Mouse (Mus musculus) lung, postnatal 25 days (tissue): Measurements from ENCODE around the gene Rhebl1.
A peak's percentile ranks its signal among the peaks of the same experiment; 100 is the strongest.

Experiments
- DNase-seq: peaks from one replicate; pipeline ENCODE4 v3.0.0; 2022; ENCODE audit warnings: low spot score

The Rhebl1 gene

DNA sequence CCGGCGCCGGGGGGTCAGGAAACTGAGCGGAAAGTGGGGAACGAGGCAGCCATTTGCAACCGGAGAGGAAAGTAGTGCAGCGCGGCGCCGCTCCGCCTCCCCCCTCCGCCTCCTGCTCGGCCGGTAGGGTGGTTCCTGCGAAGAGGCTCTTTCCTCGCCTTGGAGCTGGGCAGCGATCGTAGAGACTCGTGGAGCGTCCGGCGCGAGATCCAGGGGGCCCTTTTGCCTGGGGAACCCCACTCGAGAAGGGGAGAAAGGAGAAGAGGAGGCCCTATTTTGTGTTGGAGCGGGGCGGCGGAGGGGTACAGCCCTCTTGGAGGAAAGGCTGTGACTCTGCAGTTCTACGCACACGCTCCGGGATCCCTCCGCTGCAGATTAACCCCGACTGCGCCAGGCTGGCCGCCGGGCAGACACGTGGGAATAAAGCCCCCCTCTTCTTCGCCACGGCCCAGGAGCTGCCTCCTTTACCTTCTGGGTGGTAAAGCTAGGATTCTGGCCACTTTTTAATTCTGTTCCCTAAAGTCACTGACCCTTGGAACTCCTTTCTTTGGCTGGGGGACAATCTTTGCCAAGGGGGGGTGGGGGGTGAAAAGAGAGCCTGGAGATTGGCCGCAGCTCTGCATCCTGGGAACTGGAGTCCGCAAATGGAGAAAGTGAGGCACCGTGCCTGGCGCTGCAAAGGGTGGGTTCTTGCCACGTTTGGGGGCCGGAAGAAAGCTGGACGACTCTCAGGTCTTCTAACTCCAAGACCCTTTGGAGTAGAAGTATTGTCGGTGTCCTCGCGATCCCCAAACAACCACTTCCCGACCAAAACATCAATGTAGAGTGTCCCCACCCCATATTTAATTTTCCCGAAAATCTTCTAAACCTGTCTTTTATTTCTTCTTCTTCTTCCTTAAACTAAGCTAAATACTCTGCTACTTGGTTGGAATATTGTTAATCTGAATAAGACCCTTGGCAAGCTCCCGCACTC lies 22.1 kb downstream of the Rhebl1 start:
- DNase-seq: peak; percentile 93

DNA sequence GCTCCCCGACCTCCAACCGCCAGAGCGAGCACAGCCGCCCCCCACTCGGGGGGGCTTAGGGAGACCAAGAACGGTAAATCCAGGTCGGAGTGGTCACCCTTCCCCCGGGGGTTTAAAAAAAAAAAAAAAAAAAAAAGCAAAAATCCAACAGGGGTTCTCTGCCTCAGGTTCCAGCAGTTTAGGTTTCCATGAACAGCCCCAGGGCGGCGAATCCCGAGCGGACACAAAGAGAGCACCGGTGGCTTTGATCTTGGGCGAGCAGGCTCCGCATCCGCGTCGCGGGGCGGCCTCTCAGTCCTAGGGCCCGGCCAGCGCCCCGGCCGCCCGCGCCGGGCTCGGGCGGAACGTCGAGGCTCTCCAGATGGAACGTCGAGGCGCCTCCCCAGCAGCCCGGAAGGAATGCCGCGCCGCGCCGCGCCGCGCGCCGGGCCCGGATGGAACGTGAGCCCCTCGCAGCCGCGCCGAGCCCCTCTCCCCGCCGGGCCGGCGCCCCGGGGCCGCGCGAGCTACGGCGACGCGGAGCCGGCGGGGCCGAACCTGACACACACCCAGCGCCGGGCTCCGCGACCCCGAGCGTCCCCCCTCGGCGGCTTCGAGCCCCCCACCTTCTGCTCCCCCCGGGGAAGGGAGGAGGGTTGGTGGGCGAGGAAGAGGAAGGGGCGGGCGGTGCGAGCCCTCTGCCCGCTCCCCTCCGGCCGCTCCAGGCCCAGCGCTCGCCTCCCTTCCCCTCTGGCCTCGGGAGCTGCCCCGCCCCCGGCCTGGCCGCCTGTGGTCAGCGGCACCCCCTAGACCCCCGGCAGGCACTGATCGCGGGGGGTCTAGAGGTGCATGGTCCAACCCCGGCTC lies 23.0 kb downstream of the Rhebl1 start, which contains the start of gene Kmt2d:
TSS of gene Kmt2d (minus strand) at position 135 of the 846 bp plus-strand sequence.
- no peak for DNase-seq

DNA sequence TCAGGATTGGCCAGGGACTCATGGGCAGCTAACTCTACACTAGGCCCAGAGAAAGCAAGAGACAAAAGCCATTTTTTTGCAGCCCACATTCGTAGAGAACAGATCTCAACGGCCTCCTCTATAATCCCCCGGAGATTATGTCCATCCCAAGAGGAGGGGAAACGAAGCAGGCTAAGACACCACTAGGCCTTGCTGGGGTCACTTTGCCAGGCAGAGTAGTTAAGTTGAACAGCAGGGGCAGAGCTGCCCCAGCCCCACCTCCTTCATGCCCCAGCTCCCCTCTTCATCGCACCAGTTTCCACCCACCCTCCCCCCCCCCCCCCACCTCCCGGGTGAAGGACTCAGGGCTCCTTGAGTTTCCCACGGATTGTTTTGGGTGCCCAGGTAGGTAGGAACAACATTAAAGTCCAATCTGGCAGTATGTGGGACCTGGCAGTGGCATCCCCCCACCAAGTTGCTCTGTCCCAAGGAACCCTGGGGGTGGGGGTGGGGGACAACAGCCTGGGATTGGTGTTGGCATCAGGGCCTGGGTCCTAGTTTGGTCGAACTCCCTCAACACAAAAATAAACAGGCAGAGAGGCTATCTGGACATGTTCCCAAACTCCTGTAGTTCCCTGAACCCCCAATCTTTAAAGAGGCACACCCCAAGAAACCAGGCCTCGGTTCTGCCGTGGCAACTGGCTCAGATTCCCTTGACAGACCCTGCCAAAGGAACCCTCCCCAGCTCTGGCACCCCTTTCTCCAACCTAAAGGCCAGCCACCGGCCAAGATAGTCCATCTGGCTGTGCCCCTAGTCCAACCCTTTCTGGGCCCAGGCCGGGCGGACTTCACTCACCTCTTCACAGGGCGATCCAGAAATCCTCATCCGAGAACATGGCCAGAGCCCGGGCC lies 23.9 kb downstream of the Rhebl1 start:
- no peak for DNase-seq

DNA sequence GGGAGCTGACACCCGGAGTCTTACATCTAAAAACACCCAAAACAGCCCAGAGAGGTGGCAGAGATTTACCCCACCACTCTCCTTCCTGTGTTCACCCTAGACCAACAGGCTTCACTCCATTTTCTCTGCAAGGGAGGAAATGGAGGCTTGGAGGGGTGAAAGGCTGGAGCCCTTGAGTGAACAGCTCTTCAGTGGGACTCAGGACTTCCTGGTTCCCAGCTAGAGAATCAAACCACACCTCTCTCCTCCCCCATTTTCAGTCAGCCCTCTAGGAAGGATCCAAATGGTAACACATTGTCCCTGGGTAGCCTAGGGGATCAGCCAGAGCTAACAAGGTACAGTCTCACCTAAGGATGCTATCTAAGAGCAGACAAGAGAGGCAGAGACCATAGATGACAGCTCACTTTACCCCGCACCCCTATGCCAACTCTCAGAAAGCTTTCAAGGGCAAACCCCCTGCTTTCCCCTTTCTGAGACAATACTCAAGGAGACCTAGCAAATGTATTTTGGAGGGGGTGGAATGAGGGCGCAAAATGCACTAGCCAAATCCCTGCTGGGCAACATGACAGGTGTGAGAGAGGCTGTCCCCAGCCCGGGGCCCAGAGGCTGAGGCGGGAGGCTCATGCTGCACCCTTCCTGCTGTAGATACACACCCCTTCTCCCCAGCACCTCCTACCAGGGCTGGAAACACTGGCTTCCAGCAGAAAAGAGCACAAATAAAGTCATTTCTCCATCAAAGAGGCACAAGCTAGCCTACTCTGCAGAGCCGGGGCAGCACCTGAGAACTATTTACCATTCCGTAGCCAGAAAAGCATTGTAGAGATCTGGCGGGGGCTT lies 24.8 kb downstream of the Rhebl1 start:
- DNase-seq: peak; percentile 69

DNA sequence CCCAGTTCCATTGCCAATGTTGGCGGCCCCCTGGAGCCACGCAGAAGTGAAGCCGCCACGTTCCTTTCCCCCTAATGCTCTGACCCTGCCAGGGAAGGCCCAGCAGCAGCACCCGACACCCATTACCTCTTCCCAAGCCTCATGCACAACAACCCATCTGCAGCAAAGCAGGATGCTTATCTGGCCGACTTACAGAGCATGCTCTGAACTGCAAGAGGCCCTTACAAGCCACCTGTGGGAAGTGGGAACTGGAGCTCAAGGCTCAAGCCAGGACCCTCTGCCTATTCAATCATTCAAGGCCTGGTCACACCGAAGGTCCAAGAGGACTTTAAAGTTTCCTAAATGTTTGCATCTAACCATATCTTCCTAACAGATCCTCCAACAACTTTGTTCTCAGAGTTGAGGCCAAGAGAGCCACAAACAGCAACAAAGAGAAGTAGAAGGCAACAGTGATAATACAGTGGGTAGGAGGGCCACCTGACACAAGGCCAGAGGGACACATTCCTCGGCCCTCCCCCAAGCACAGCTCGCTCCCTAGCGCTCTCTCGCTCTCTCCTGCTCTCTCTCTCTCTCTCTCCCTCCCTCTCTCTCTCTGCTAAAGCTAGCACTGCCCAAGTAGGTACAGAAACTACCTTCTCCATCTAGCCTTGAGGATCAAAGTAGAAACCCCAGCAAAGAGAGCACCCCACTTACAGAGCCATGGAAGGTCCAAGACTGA lies 25.8 kb downstream of the Rhebl1 start:
- no peak for DNase-seq

DNA sequence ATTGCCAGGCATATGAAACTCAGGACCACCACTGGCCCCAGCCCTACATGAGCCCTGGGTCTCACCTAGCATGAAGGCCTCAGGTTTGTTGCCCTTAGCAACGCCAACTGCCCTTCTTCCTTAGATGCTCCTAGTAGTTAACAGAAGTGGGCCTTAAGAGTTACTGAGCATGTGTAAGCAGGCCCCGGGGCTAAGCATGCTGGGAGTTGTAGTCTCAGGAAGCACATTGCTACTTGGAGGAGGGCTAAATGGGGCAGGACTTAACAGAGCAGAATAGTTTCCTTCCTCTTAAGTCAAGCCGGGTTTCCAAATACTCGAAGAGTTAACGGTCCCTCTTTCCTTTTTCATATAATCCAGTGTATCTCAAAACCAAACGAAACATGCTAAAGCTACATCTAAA lies 27.0 kb downstream of the Rhebl1 start:
- peak; percentile 84 for DNase-seq

DNA sequence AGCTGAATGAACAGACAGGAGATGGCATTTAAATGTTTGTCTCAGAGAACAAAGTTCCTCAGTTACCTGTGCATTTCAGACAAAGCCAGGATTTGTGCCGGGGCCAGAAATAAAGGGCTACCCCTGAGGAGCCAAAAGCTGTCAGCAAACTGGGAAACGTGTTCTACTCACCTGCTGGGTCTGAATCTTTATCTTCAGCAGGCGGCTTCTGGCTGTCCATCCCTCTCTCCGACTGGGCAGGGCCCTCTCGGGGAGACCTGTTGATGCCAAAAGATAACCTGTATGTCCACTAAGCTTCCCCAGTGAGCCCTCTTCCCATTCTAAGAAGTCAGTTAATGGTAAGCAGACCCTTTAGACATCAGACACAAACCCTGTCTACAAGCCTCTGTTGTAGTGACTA lies 27.8 kb downstream of the Rhebl1 start:
- DNase-seq: no peak

DNA sequence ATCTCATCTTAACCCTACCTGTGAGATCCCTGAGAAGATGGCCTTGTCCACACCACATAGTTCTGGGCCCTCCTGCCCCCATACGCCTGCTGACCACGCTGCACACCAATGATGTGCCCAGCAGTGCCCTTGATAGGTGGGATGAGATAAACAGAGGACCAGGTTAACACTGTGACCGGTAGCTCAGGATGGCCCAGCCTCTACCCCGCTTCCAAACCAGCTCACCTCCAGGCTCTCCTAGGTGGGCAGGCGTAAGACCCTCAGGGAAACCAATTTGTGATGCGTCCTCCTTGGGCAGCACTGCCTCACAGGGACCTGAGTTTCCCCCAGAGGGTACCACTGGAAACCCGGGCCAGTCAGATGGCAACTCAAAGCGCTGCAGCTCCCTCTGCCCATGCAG lies 28.6 kb downstream of the Rhebl1 start:
- no peak for DNase-seq

DNA sequence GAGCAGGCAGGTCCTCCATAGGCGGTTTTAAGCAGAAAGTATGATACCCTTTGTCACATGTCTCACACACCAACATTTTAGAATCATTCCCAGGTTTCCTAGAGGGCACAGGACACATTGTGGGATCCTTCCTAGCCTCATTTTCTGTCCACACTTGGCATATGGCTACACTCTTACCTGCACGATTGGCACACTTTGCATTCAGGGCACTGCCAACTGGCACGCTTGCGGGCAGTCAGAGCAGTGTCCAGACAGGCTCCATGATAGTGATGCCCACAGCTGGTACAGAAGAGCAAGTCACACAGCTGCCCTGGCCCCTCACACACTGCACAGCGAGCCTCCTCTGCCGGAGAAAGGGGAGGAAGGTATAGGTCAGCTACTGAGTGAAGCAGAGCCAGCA lies 29.4 kb downstream of the Rhebl1 start:
- no peak for DNase-seq

DNA sequence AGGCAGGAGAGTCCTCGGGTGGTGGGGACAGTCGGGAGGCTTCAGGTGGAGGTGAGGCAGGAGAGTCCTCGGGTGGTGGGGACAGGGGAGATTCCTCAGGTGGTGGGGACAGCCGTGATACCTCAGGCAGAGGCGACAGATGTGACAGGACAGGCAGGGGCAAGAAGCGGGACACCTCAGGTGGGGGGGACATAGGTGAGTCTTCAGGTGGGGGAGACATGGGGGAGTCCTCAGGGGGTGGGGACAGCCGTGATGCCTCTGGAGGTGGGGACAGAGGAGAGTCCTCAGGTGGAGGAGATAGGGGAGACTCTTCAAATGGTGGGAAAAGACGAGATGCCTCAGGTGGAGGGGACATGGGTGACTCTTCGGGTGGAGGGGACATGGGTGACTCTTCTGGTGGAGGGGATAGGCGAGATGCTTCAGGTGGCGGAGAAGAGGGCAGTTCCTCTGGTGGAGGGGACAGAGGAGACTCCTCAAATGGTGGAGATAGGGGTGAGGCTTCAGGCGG lies 30.8 kb downstream of the Rhebl1 start:
- DNase-seq: no peak

DNA sequence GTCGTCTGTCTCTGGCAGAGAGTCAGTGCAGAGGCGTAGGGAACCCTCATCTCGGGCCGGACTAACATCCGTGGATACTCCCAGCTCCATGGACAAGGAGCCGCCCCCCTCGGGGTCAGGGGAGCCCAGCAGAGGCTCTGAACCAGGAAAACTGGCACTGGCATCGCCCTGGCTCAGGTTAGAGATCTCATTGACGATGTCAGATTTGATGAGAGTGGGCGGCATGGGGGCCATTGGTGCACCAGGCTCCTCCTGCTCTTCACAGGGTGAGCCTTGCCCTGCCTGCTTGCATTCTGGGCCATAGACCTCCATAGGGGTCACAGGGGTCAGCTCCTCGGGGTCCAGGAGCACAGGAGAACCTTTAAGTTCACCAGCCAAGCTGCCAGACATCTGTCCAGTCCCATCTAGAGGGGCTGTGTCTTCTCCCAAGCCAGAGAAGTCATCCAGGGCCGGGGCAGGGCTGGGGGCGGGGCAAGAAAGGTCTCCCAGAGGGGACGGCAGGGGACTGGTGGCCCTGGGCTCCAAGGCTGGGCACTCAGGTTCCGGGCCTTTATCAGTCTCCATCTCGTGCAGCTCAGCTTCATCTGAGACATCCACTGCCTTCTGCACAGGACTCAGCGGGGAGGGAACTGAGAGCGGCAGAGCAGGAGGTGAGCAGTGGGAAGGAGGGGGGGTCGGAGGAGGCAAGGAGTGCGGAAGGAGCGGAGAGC lies 32.5 kb downstream of the Rhebl1 start:
- DNase-seq: no peak

DNA sequence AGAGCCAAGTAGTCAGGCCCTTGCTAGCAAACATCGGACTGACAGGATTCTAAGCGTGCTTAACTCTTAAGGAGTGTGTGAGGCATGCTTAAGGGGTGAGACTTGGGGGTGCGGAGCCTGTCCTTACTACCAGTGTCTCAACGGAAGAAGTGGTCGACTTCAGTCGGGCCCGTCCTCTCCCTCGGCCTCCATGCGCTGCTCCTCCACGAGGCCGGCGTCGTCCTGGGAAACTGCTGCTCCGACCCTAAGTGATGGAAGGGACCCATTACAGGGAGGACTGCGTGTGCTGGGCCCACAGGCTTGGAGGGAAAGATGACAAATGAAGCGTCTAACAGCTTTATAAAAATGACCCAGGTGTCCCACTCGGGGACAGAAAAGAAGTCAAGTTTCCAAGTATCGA lies 33.4 kb downstream of the Rhebl1 start:
- no peak for DNase-seq

DNA sequence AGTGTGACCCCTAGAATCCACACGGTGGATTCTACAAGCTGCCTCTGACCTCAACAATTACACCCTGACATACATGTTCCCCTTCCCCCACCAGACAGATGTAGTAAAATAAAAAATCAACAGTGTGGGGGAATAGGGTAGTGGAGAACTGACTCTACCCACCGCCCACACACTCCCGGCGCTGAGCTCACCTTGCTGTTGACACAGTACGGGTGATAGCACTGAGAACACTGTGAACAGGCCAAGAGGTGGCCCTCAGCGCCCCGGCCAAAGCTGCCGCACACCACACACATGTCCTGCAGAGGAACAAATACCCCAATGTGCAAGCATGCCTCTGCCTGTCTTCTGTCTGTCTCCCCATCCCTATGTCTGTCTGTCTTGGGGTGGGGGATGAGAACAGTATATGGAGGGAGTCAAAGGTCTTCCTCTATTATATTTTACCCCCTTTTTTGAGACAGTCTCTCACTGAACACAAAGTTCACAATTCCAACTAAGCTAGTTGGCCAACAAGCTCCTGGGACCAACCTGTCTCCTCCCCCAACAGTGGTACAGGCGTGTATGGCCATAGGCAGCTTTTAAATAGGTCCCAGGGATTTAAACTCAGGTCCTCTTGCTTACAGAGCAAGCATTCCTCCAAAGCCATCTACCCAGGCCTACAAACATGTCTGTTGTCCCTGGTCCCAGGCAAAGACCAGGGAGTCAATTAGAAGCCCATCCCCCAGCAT lies 34.9 kb downstream of the Rhebl1 start:
- DNase-seq: no peak

DNA sequence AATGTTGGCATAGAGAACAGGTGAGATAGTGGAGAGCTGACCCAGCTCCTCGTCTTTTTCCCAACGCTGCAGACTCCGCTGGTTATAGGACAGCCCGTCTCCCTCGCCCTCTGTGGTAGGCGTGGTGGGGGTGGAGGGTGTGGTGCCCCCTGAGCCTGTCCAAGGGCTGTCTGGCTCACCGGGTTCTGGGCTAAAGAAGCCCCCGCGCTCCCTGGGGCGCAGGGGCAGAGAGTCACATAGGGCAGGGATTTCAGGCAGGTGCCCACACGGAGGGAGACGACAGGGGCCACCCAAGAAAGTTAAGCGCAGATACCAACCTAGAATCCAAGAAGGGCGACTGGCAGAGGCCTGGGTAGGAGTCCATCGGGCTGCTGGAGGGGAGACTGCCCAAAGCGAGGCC lies 40.1 kb downstream of the Rhebl1 start:
- DNase-seq: no peak

DNA sequence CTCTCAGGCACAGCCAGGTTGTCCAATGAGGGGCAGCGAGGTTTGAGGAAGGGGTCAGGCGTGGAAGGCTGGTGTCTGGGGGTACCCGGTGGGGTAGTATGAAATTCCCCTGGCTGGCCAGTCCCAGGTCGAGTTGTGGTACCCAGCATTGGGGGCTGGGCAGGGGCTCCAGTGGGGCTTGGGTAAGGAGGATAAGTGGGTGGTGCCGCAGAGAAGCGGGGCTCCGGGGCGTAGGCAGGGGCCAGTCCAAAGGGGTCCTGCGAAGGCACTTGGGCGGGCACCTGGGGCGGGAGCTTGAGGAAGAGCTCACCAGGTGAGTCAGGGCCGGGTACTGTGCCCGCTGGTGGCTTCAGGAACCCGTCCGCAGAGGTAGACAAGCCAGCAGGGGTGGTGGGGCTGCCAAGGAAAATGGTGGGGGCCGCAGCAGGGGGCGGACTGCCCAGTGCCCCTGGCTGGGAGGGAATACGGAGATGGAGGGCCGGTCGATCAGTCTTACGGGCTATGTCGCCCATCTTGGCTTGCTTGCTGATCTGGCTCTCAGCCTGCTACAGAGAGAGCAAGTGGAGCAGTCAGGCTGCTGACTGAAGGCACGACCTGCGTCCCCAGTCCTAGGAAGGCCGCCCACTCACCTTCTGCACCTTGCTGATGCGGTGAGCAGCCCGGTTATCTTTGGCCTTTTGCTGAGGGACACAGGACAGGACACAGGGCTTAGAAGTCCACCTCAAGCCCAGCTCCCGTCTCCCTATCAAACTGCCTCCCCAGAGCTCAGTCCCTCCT lies 41.0 kb downstream of the Rhebl1 start:
- no peak for DNase-seq

DNA sequence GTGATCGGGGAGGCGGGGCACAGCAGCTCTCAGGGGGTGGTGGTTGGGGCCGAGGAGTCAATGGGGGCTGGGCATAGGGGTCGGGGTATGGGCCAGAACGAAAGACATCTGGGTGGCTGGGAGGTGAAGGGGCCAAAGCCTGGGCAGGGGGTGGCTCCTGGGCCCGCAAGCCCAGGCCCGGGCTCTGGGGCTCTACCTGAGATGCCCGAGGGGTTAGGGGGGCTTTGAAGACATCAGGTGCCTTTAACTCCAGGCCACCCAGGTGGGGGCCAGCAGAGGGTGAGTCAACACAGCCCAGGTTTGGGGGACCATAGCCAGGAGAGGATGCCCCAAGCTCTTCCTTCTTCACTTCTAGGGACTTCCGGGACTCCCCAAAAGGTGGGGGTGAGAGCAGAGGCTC lies 41.6 kb downstream of the Rhebl1 start:
- DNase-seq: no peak

DNA sequence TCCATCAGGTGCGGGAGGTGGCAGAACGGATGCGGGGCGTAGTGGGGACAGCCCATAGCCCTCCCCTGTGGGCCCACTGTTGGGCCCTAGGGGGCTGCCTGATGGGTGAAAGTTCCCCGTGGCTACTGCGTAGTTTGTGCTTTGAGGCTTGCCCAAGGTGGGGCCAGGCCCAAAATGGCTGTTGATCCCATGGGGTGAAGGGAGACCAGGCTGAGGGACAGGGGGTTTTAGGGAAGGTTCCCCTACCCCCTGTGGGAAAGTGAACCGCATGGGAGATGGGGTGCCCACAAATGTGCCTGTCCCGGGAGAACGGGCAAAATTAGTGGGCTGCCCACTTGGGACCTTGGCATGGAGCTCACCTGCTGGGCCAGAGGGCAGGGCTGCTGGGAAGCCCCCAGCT lies 42.3 kb downstream of the Rhebl1 start:
- DNase-seq: no peak

DNA sequence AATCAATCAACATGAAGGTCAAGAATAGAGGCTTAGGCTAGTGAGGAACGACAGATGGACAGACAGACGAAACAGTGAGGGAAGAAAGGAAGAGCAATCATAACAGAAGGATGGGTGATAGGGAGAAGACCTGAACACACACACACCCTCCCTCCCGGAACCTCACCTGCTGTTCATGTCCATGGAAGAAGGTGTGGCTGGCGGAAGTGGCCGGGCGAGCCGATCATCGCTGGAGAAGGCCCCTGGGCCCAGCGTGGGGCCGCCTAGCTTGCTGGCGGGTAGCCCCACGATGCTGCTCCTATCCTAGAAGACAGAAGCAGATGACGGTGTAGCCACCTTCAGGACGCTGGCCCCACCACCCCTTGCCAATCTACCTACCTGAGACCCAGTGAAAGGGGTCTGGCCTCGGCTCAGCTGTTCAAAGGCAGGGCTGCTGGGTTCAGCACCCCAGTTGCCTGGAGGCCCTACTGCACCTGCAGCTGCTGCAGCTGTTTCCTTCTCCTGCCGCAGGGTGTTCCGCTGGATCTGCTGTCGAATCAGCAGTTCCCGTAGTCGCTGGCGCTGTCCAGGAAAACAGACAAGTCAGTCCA lies 43.0 kb downstream of the Rhebl1 start:
- DNase-seq: no peak
